Mouse (Mus musculus): ENCODE measurements at regions not wholly inside any gene's neighbourhood (a gene's known extent, or its start where the extent isn't known, plus 50 kb on each side); places are given as distances from the start of the nearest gene placed in this dataset.

- TF ChIP-seq CTCF (IDR thresholded peaks at IDR 0.05; ENCODE audit: insufficient read depth, low read length) (no peak), POLR2A (IDR thresholded peaks at IDR 0.05; ENCODE audit: borderline replicate concordance, extremely low read depth, low read depth, low read length) (no peak)
Measured at GRCm38 (mm10) chrX:159061322-159061721, 148.8 kb upstream of the Rps6ka3 start.
